Mouse (Mus musculus) hindbrain, embryonic 16.5 days (tissue): ENCODE results near the gene Gm10799. TPM values are rescaled to one million over a fixed set of nuclear protein-coding genes. Genes with fewer than 3 reads are reported as not detected.
"Not testable (repeated sequence)": the region's sequence is repeated elsewhere in the genome, so short reads cannot be mapped to it uniquely, and the experiment has no call there.

Experiments used
- ATAC-seq: fragments of 200-750 bp; cut with Nextera tagmentation; 2 replicates; pipeline ENCODE4 v1.8.0; 2017; ENCODE audit warnings: moderate TSS enrichment, moderate library complexity
- H3K27ac ChIP-seq: fragments of 300-500 bp; sonication (generic); 2 replicates; pipeline ENCODE4 v1.5.1; 2014; ENCODE audit warnings: low read depth, mild to moderate bottlenecking, control low read depth, low read length, moderate library complexity
- H3K27me3 ChIP-seq: fragments of 300-500 bp; sonication (generic); replicated peaks from 2 replicates; pipeline ENCODE4 v1.6.1; 2014; ENCODE audit warnings: low read length; ENCODE audit not compliant: control insufficient read depth, insufficient read depth
- H3K36me3 ChIP-seq: fragments of 300-500 bp; sonication (generic); 2 replicates; pipeline ENCODE4 v1.6.1; 2014; ENCODE audit warnings: mild to moderate bottlenecking, low read length, moderate library complexity, mixed read lengths; ENCODE audit not compliant: control insufficient read depth, insufficient read depth
- H3K4me1 ChIP-seq: fragments of 300-500 bp; sonication (generic); 2 replicates; pipeline ENCODE4 v1.6.1; 2014; ENCODE audit warnings: low read depth, low read length; ENCODE audit not compliant: control insufficient read depth, insufficient read depth
- H3K4me2 ChIP-seq: fragments of 300-500 bp; sonication (generic); 2 replicates; pipeline ENCODE4 v1.6.1; 2014; ENCODE audit warnings: mild to moderate bottlenecking, low read length, control low read depth, moderate library complexity
- H3K4me3 ChIP-seq: fragments of 300-500 bp; sonication (generic); 2 replicates; pipeline ENCODE4 v1.5.1; 2014; ENCODE audit warnings: mild to moderate bottlenecking, low read length, control low read depth, moderate library complexity
- H3K9ac ChIP-seq: fragments of 300-500 bp; sonication (generic); 2 replicates; pipeline ENCODE4 v1.6.1; 2014; ENCODE audit warnings: low read depth, mild to moderate bottlenecking, control low read depth, low read length, moderate library complexity
- H3K9me3 ChIP-seq: fragments of 300-500 bp; sonication (generic); 2 replicates; pipeline ENCODE4 v1.6.1; 2014; ENCODE audit warnings: mild to moderate bottlenecking, low read length, moderate library complexity; ENCODE audit not compliant: control insufficient read depth
- WGBS: fragments of 180-500 bp; shearing (Covaris S2); extraction: QIAGEN DNeasy Blood & Tissue Kit; methylation state at CpG from one replicate; pipeline ENCODE4 v1.1.7; 2014; 5-methylcytosine and 5-hydroxymethylcytosine counted together
- polyA plus RNA-seq: library from polyadenylated mRNA; unstranded; fragments of >200 nt; fragmentation: Nextera tagmentation; extraction: Ambion mirVana; gene quantifications from 2 replicates; pipeline ENCODE4 v1.2.1, GENCODE M21; 2015

The Gm10799 gene
- not detected in 2 replicates for polyA plus RNA-seq

- H3K27me3 ChIP-seq, H3K4me1 ChIP-seq, H3K4me2 ChIP-seq, ATAC-seq, H3K9me3 ChIP-seq, H3K4me3 ChIP-seq, H3K27ac ChIP-seq, H3K36me3 ChIP-seq, H3K9ac ChIP-seq: not testable (repeated sequence)
- WGBS, result 85% methylated on average over 7 of the region's 7 CpGs
These were observed at the start of gene Gm10799 for GRCm38 (mm10) chr2:104068450-104068849. Gene Gm10799, minus strand, starts transcription at chr2:104068550.

GRCm38 (mm10) chr2:104117173-104117572 lies 48.8 kb upstream of the Gm10799 start:
- H3K36me3 ChIP-seq, H3K4me3 ChIP-seq, H3K4me2 ChIP-seq, H3K9ac ChIP-seq, H3K27me3 ChIP-seq, H3K9me3 ChIP-seq, H3K27ac ChIP-seq, ATAC-seq, H3K4me1 ChIP-seq: not testable (repeated sequence)

- WGBS, result 74% methylated on average over 3 of the region's 3 CpGs
- no peak overlapping the region for H3K4me2 ChIP-seq
- no peak overlapping the region for H3K4me3 ChIP-seq
- H3K27ac ChIP-seq, result no peak overlapping the region
- ATAC-seq, result no peak
- H3K27me3 ChIP-seq, result no peaks in the 10 kb centered on the region
- H3K9me3 ChIP-seq, result no peaks in the 10 kb centered on the region
- no peaks in the 10 kb centered on the region for H3K4me1 ChIP-seq
- H3K36me3 ChIP-seq, result no peaks in the 10 kb centered on the region
- no peak overlapping the region for H3K9ac ChIP-seq
These were observed 46.5 kb upstream of the Gm10799 start for GRCm38 (mm10) chr2:104114898-104115297.

- not testable (repeated sequence) for H3K9me3 ChIP-seq, H3K36me3 ChIP-seq, ATAC-seq, H3K4me2 ChIP-seq, H3K27me3 ChIP-seq, H3K4me1 ChIP-seq, H3K4me3 ChIP-seq, H3K9ac ChIP-seq, H3K27ac ChIP-seq
These were observed 45.2 kb upstream of the Gm10799 start for GRCm38 (mm10) chr2:104113563-104113962.

- WGBS, result no CpG with 5 or more reads among the region's 1 CpGs
- H3K9me3 ChIP-seq, ATAC-seq: not testable (repeated sequence)
These were observed 42.9 kb upstream of the Gm10799 start for GRCm38 (mm10) chr2:104111170-104111797.

GRCm38 (mm10) chr2:104110031-104110430 lies 41.7 kb upstream of the Gm10799 start:
- Histone ChIP-seq H3K4me2 (no peak overlapping the region), H3K4me1 (no peaks in the 10 kb centered on the region), H3K27me3 (no peaks in the 10 kb centered on the region), H3K27ac (no peak overlapping the region), H3K36me3 (no peaks in the 10 kb centered on the region), H3K9me3 (no peaks in the 10 kb centered on the region), H3K9ac (no peak overlapping the region), H3K4me3 (no peak overlapping the region)
- 86% methylated on average over 4 of the region's 4 CpGs for WGBS
- ATAC-seq, result no peak

More at GRCm38 (mm10) chr2:104111170-104111797, 42.9 kb upstream of the Gm10799 start:
- H3K9ac ChIP-seq, H3K27ac ChIP-seq, H3K36me3 ChIP-seq, H3K4me3 ChIP-seq, H3K4me1 ChIP-seq, H3K27me3 ChIP-seq, H3K4me2 ChIP-seq: not testable (repeated sequence)

- no peaks in the 10 kb centered on the region for H3K36me3 ChIP-seq
- WGBS, result 79% methylated on average over 2 of the region's 2 CpGs
These were observed 41.2 kb upstream of the Gm10799 start for GRCm38 (mm10) chr2:104109528-104109927.

GRCm38 (mm10) chr2:104109021-104109420 lies 40.7 kb upstream of the Gm10799 start:
- not testable (repeated sequence) for H3K4me1 ChIP-seq, H3K4me3 ChIP-seq, H3K9ac ChIP-seq, H3K27ac ChIP-seq, ATAC-seq, H3K9me3 ChIP-seq, H3K36me3 ChIP-seq, H3K4me2 ChIP-seq, H3K27me3 ChIP-seq
- WGBS, result 91% methylated on average over 2 of the region's 2 CpGs

More at GRCm38 (mm10) chr2:104109528-104109927, 41.2 kb upstream of the Gm10799 start:
- no peaks in the 10 kb centered on the region for H3K27me3 ChIP-seq
- H3K4me1 ChIP-seq, result no peaks in the 10 kb centered on the region
- no peak overlapping the region for H3K9ac ChIP-seq
- H3K27ac ChIP-seq, result no peak overlapping the region
- no peak overlapping the region for H3K4me3 ChIP-seq
- no peak for ATAC-seq
- no peaks in the 10 kb centered on the region for H3K9me3 ChIP-seq
- no peak overlapping the region for H3K4me2 ChIP-seq

- Histone ChIP-seq H3K4me3 (no peak overlapping the region), H3K4me2 (no peak overlapping the region), H3K4me1 (no peaks in the 10 kb centered on the region), H3K27me3 (no peaks in the 10 kb centered on the region), H3K36me3 (no peaks in the 10 kb centered on the region), H3K9me3 (no peaks in the 10 kb centered on the region), H3K9ac (no peak overlapping the region), H3K27ac (no peak overlapping the region)
- 92% methylated on average over 6 of the region's 6 CpGs for WGBS
- ATAC-seq, result no peak
These were observed 36.5 kb upstream of the Gm10799 start for GRCm38 (mm10) chr2:104104800-104105199.

- Histone ChIP-seq H3K9me3 (no peaks in the 10 kb centered on the region), H3K4me3 (no peak overlapping the region), H3K9ac (no peak overlapping the region), H3K36me3 (no peaks in the 10 kb centered on the region), H3K4me1 (peaks cover 6% of the 10 kb centered on the region), H3K27ac (no peak overlapping the region), H3K4me2 (no peak overlapping the region), H3K27me3 (no peaks in the 10 kb centered on the region)
- WGBS, result 61% methylated on average over 1 of the region's 1 CpGs
- no peak for ATAC-seq
These were observed 31.6 kb upstream of the Gm10799 start for GRCm38 (mm10) chr2:104099946-104100345.
